Mouse (Mus musculus) thymus, adult 2 months (tissue): ENCODE data around the gene Qrich2. TPM values are rescaled to one million over a fixed set of nuclear protein-coding genes. Genes with fewer than 3 reads are reported as not detected.

Experiments used
- DNase-seq: peaks from one replicate; pipeline ENCODE4 v3.0.0; 2021
- H3K27ac ChIP-seq: fragments of 200-500 bp; 2 replicates; pipeline ENCODE4 v1.5.1; 2012; ENCODE audit warnings: low read length, control low read depth; ENCODE audit not compliant: control insufficient read depth, insufficient read depth
- H3K27me3 ChIP-seq: fragments of 200-500 bp; 2 replicates; pipeline ENCODE4 v1.6.1; 2012; ENCODE audit warnings: mild to moderate bottlenecking, low read length, moderate library complexity, mixed read lengths; ENCODE audit not compliant: control insufficient read depth, insufficient read depth
- H3K36me3 ChIP-seq: fragments of 200-500 bp; 2 replicates; pipeline ENCODE4 v1.6.1; 2012; ENCODE audit warnings: mild to moderate bottlenecking, low read length, moderate library complexity; ENCODE audit not compliant: control insufficient read depth, insufficient read depth
- H3K4me1 ChIP-seq: fragments of 200-500 bp; replicated peaks from 2 replicates; pipeline ENCODE4 v1.6.1; 2012; ENCODE audit warnings: low read length; ENCODE audit not compliant: control insufficient read depth, insufficient read depth
- H3K4me3 ChIP-seq: fragments of 200-500 bp; 2 replicates; pipeline ENCODE4 v1.5.1; 2012; ENCODE audit warnings: mild to moderate bottlenecking, low read length, control low read depth, moderate library complexity; ENCODE audit not compliant: control insufficient read depth, insufficient read depth
- CTCF ChIP-seq: fragments of 200-500 bp; IDR thresholded peaks from 2 replicates; pipeline ENCODE4 v1.5.1; 2012; ENCODE audit warnings: mild to moderate bottlenecking, control low read depth, low read length, moderate library complexity, borderline replicate concordance; ENCODE audit not compliant: control insufficient read depth, poor library complexity, insufficient read depth; ENCODE audit errors: extremely low read depth
- POLR2A ChIP-seq: fragments of 200-500 bp; IDR thresholded peaks from 2 replicates; pipeline ENCODE4 v1.6.1; 2012; ENCODE audit warnings: mild to moderate bottlenecking, low read length, control low read depth, moderate library complexity; ENCODE audit not compliant: control insufficient read depth, poor library complexity, insufficient read depth; ENCODE audit errors: extremely low read depth
- WGBS: fragments of 180-500 bp; shearing (Covaris S2); methylation state at CpG from one replicate; pipeline ENCODE4 v1.1.7; 2018; 5-methylcytosine and 5-hydroxymethylcytosine counted together
- polyA plus RNA-seq: library from polyadenylated mRNA; depleted of rRNA; stranded (reverse); fragments of >200 nt; gene quantifications from 2 replicates; pipeline ENCODE4 v1.2.3, GENCODE M21; 2012

Gene Qrich2
- polyA plus RNA-seq, 1 experiment: 0.24 TPM

DNA sequence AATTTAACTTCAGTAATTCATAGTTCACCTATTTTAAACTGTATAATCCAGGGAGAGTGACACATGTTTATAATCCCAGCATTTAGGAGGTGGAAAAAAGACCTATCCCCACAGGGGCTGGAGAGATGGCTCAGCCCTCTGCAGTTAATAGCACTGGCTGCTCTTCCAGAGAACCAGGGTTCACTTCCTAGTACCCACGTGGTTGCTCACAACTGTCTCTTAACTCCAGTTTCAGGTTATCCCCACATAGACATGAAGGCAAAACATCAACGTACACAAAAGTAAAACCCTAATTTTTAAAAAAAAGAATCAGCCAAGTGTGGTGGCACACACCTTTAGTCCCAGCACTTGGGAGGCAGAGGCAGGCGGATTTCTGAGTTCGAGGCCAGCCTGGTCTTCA, 60.4 kb downstream of the Qrich2 start:
- WGBS: 58% methylated on average over 4 of the region's 4 CpGs
- Histone ChIP-seq H3K36me3 (no peaks in the 10 kb centered on the region), H3K27me3 (no peaks in the 10 kb centered on the region), H3K4me3 (no peak overlapping the region), H3K27ac (no peak overlapping the region; the same call in 1 of the 2 replicates), H3K4me1 (peaks cover 9% of the 10 kb centered on the region)
- no peak for DNase-seq
- TF ChIP-seq POLR2A (no peak), CTCF (no peak)

DNA sequence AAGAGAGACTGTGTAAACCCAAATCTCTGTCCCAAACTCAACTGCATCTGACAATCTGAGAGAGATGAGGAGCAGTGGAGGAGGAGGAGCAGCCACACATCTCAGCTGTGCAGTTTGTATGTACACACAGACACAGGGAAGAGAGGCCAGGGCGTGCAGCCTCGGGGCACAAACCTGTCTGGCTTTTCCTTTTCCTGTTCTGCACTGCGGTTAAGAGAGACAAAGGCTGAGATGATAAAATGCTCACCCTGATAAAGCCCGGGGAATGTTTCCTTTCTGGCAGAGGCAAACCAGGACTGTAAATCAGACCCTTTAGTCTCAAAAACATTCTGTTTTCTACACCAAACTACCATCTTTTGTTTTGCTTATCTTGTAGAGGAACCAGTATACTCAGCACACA, 65.5 kb downstream of the Qrich2 start:
- WGBS: 3% methylated on average over 4 of the region's 4 CpGs
- no peak for DNase-seq
- Histone ChIP-seq H3K27ac (no peak overlapping the region), H3K4me1 (peaks cover 13% of the 10 kb centered on the region), H3K27me3 (no peaks in the 10 kb centered on the region), H3K36me3 (peaks cover 9% of the 10 kb centered on the region), H3K4me3 (no peak overlapping the region)
- TF ChIP-seq POLR2A (no peak), CTCF (no peak)

DNA sequence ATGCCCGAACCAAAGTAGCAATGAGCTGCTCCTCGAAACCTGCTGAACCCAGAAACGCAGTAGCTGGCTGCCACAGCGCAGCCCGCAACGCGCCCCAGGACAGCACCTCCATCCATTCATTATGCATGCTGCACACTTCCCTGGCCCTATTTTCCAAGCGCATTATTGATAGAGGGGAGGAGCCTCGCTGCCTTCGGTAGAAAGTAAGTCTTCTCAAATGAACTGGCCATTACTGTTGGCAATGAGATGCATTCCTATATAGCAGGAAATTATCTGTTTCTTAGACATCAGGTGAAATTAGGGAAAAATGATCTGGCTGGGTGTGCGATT, 67.7 kb downstream of the Qrich2 start:
- TF ChIP-seq POLR2A: no peak
- TF ChIP-seq CTCF: no peak
- DNase-seq: no peak
- Histone ChIP-seq H3K4me1 (peaks cover 12% of the 10 kb centered on the region), H3K36me3 (peaks cover 17% of the 10 kb centered on the region), H3K27me3 (no peaks in the 10 kb centered on the region), H3K4me3 (no peak overlapping the region), H3K27ac (no peak overlapping the region)
- WGBS: 91% methylated on average over 11 of the region's 11 CpGs

GRCm38 (mm10) chr11:116397517-116398347, 68.3 kb downstream of the Qrich2 start:
- H3K4me1 ChIP-seq: peaks cover 12% of the 10 kb centered on the region
- no peaks in the 10 kb centered on the region for H3K27me3 ChIP-seq
- no peak overlapping the region for H3K4me3 ChIP-seq
- TF ChIP-seq CTCF (no peak), POLR2A (no peak)
- WGBS: 44% methylated on average over 8 of the region's 8 CpGs
- H3K36me3 ChIP-seq: peaks cover 17% of the 10 kb centered on the region
- no peak for DNase-seq
- no peak overlapping the region for H3K27ac ChIP-seq

GRCm38 (mm10) chr11:116396934-116397330, 69.1 kb downstream of the Qrich2 start:
- DNase-seq: no peak
- WGBS: 97% methylated on average over 3 of the region's 3 CpGs
- TF ChIP-seq POLR2A (no peak), CTCF (no peak)
- H3K27me3 ChIP-seq: no peaks in the 10 kb centered on the region
- H3K36me3 ChIP-seq: peaks cover 17% of the 10 kb centered on the region
- no peak overlapping the region for H3K4me3 ChIP-seq
- H3K27ac ChIP-seq: no peak overlapping the region
- peaks cover 12% of the 10 kb centered on the region for H3K4me1 ChIP-seq

DNA sequence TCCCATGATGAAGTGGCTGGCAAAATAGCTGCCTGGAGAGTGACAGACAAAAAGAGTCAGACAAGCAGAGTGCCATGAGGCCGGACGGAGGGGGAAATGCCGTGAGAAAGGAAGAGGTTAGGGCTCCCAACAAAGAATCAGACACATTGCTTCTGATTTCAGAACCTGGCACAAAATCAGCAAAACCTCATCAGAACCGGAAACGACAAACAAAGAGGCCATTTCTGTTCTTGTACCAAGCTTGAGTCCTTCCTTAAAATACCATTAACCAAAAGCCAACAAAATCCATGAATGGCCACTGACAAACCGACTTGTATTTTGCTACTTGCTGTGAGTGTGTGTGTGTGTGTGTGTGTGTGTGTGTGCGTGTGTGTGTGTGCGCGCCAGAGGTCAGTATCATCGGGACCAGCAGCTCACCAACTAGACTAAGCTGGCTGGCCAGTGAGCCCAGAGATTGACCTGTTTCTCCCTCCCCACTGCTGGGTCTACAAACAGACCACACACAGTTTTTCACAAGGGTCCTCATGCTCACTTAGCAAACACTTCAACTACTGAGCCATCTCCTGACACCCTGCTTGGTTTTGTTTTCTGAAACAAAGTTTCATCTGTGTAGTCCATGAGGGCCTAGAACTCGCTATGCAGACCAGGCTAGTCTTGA, 69.6 kb downstream of the Qrich2 start:
- peaks cover 12% of the 10 kb centered on the region for H3K4me1 ChIP-seq
- no peak for TF ChIP-seq CTCF
- no peak for TF ChIP-seq POLR2A
- peaks cover 17% of the 10 kb centered on the region for H3K36me3 ChIP-seq
- H3K4me3 ChIP-seq: no peak overlapping the region
- 94% methylated on average over 11 of the region's 11 CpGs for WGBS
- H3K27me3 ChIP-seq: no peaks in the 10 kb centered on the region
- no peak overlapping the region for H3K27ac ChIP-seq
- no peak for DNase-seq
